Mouse (Mus musculus) thymus, postnatal 4 days (tissue): ENCODE measurements around the gene 4932414N04Rik.
"Not testable (repeated sequence)": the region's sequence is repeated elsewhere in the genome, so short reads cannot be mapped to it uniquely, and the experiment has no call there.

ENCODE experiments used
- DNase-seq: peaks from one replicate; pipeline ENCODE4 v3.0.0; 2021

The 4932414N04Rik gene

GRCm38 (mm10) chr2:68656186-68656585 is at the start of gene 4932414N04Rik:
4932414N04Rik (plus strand) TSS chr2:68656486.
- DNase-seq = not testable (repeated sequence)

GRCm38 (mm10) chr2:68732216-68732615 is 75.9 kb downstream of the 4932414N04Rik start:
- no peak for DNase-seq

GRCm38 (mm10) chr2:68739772-68740739 is 83.8 kb downstream of the 4932414N04Rik start:
- DNase-seq = no peak

- peak; percentile 21 for DNase-seq
Measured at GRCm38 (mm10) chr2:68744599-68744998, 88.3 kb downstream of the 4932414N04Rik start.

- DNase-seq = no peak
Measured at GRCm38 (mm10) chr2:68756179-68756578, 99.9 kb downstream of the 4932414N04Rik start.

GRCm38 (mm10) chr2:68756793-68757192 is 100.5 kb downstream of the 4932414N04Rik start:
- DNase-seq = no peak

- no peak for DNase-seq
Measured at GRCm38 (mm10) chr2:68765371-68765770, 109.1 kb downstream of the 4932414N04Rik start.

GRCm38 (mm10) chr2:68767186-68767890 is 111.1 kb downstream of the 4932414N04Rik start:
- no peak for DNase-seq

- DNase-seq = peak; percentile 37
Measured at GRCm38 (mm10) chr2:68782268-68783132, 126.2 kb downstream of the 4932414N04Rik start.

- not testable (repeated sequence) for DNase-seq
Measured at GRCm38 (mm10) chr2:68783664-68784063, 127.4 kb downstream of the 4932414N04Rik start.

GRCm38 (mm10) chr2:68784710-68785427 is 128.6 kb downstream of the 4932414N04Rik start:
- DNase-seq = peak; percentile 86

- no peak for DNase-seq
Measured at GRCm38 (mm10) chr2:68787161-68787675, 130.9 kb downstream of the 4932414N04Rik start.

GRCm38 (mm10) chr2:68792296-68792695 is 136.0 kb downstream of the 4932414N04Rik start:
- DNase-seq = peak; percentile 18

GRCm38 (mm10) chr2:68793472-68793871 is 137.2 kb downstream of the 4932414N04Rik start:
- DNase-seq = no peak

- DNase-seq = no peak
Measured at GRCm38 (mm10) chr2:68794181-68794580, 137.9 kb downstream of the 4932414N04Rik start.

GRCm38 (mm10) chr2:68794616-68795015 is 138.3 kb downstream of the 4932414N04Rik start:
- DNase-seq = no peak

GRCm38 (mm10) chr2:68796011-68796775 is 139.9 kb downstream of the 4932414N04Rik start:
- DNase-seq = no peak

GRCm38 (mm10) chr2:68797106-68797505 is 140.8 kb downstream of the 4932414N04Rik start:
- no peak for DNase-seq
